Mouse (Mus musculus): ENCODE data around the gene Agbl3.

- TF ChIP-seq POLR2A (IDR thresholded peaks at IDR 0.05; ENCODE audit: borderline replicate concordance, control insufficient read depth, low read depth, low read length) (no peak), CTCF (IDR thresholded peaks at IDR 0.05; ENCODE audit: control insufficient read depth, insufficient read depth, low read length) (no peak)
These were observed 32.4 kb upstream of the Agbl3 start for GRCm38 (mm10) chr6:34747846-34748245.
